Mouse (Mus musculus): ENCODE data around the gene 1700113H08Rik.

DNA sequence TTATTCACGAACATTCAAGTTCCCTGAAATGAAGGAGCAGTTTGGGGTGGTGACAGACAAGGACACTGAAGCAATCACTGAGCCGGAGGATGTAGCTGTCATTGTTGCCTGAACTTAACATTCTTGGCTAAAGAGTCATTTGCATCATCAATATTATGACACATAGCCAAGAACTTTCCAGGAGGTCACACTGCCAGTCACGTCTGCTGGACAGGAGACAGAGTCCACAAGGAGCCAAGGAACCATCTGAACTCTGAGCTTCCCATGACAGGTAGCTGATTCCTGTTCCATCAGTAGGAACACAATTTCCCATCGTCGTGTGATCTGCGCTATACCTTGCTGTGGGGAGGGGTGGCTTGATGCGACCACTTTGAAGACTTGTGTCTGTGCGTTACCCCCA, 25.1 kb upstream of the 1700113H08Rik start:
- TF ChIP-seq POLR2A (IDR thresholded peaks at IDR 0.05; ENCODE audit: extremely low read depth, insufficient read depth, low read length) (no peak), CTCF (IDR thresholded peaks at IDR 0.05; ENCODE audit: extremely low read depth, insufficient read depth, low read length) (no peak)

Data from cortical plate, adult 2 months (tissue).